Mouse (Mus musculus): ENCODE results near the gene Fanci. TPM values are rescaled to one million over a fixed set of nuclear protein-coding genes. Genes with fewer than 3 reads are reported as not detected.

The Fanci gene
- total RNA-seq, 1 experiment from 2014 or later = 3.0 TPM

DNA sequence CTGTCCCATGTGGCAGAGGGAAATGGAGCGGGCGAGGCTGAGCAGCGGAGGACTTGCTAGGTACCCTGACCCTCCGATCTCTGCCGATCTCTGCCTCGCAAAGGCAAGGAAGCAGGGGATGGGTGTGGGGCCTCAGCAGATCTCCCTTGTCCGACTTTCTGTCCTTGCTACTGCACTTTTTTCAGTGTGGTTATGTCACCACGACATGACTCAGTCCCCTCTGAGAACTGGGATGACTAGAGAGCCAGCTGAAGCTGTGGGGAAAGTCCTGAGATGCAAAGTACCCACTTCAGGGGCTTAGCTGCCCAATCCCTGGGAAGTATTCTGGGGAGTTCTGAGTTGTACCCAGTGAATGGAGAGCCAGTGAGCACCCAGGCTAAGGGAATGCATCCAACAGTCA, 4.6 kb upstream of the Fanci start:
- no peak for DNase-seq

DNA sequence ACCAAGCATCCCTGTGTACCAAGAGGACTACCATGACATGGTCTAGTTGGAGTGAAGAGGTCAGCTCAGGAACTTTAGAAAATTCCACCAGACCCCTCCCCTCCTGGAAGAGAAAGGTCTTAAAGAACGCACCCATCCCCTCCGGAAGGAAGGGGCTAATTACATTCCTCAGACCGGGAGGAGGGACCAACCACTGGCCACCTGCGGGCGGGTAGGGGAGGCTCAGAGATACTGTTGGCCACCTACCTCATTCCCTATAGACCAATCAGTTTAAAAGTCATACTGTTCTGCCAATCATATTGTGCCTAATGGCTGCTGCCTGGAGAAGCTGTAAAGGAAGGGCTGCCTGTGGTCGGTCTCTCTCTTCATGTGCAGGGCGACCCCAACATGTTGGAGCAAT, 3.7 kb upstream of the Fanci start:
- no peak for DNase-seq

GRCm38 (mm10) chr7:79388671-79389206, 3.0 kb upstream of the Fanci start:
- DNase-seq = no peak

GRCm38 (mm10) chr7:79390141-79390708, 1.5 kb upstream of the Fanci start:
- DNase-seq = no peak

DNA sequence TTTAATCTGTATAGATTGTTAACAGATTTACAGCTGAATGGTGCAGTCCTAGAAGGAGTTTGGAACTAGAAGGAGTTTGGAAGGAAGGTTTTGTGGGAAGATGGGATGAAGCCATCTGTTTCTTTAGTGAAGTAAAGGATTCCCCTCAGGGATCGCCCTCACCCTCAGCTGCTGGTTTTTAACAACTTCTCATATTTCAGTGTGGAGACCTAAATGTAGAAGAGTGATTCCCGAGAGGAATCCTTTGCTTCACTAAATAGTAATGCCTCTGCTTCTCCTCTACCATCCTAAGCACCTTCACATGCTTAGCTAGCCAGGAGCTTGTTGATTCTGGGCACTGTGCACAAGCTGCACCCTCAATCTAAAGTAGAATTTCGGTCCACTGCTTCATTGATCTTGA, 258 bp upstream of the Fanci start:
- DNase-seq = no peak

DNA sequence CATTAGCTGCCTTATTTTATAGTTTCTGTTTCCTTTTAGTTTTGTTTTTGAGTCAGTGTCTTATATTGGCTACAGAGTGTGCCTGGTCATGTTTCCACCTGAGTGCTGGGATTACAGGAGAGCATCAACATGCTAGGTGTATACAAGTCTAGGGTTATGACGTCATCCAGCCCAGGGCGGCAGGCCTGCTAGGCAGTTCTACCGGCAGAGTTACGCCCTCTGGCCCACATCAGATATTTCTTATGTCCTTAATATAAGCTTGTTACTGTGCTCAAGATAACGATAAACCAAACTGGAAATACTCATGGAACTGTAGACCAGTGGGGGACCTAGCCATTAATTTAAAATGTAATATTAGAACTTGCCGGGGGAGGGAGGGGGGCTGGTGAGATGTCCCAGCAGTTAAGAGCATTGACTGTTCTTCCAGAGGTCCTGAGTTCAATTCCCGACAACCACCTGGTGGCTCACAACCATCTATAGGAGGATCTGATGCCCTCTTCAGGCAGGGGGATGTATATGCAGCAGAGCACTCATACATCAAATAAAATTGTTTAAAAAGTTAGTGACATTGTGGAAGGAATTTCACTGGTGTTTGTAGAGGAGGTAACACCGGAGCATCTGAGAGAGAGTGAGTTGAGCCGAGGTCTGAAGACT, 1.3 kb downstream of the Fanci start:
- no peak for DNase-seq

DNA sequence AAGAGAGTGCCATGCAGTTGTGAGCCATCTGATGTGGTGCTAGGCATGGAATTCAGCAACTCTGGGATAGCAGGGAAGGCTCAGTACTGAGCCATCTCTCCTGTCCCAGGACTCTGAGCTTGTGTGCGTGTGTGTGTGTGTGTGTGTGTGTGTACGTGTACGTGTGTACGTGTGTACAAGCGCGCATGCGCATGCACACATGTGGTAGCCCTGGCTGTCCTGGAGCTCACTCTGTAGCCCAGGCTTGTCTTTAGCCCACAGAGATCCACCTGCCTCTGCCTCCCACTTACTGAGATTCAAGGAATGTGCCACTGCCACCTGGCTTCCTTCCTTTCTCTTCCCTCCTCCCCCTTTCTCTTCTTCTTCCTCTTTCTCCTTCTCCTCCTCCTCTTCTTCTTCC, 2.2 kb downstream of the Fanci start:
- DNase-seq = no peak

- no peak for DNase-seq
These were observed 2.9 kb downstream of the Fanci start for GRCm38 (mm10) chr7:79394666-79395065.

DNA sequence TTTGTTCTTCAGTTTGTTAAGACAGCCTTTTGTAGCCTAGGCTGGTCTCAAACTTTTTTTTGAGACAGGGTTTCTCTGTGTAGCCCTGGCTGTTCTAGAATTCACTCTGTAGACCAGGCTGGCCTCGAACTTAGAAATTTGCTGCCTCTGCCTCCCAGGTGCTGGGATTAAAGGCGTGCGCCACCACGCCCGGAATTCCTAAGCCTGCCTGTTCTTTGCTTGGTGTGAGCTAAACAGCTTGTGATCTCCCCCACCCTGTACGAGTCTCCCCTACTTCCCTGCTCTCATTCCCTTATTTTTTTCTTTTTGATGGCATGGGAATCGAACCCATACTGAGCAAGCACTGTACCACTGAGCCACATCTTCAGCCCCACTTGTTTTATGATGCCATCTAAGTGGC, 3.5 kb downstream of the Fanci start:
- DNase-seq = no peak

- no peak for DNase-seq
These were observed 5.8 kb downstream of the Fanci start for GRCm38 (mm10) chr7:79397446-79397963.

DNA sequence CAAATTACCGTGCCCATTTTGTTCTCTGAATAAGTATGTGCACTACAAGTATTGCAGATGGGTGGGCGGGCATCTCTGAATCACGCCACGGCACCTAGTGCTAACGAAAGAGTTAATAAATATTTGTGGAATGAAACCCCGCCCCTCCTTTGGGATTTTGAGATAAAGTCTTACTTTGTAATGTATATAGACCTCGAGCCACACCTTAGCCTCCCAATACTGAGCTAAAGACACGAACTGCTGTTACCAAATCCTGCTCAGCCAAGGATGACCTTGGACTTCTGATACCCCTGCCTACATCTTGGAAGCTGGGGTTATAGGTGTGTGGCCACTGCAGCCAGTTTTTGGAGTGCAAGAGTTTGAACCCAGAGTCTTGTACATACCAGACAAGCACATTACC, 6.7 kb downstream of the Fanci start:
- DNase-seq = no peak

DNA sequence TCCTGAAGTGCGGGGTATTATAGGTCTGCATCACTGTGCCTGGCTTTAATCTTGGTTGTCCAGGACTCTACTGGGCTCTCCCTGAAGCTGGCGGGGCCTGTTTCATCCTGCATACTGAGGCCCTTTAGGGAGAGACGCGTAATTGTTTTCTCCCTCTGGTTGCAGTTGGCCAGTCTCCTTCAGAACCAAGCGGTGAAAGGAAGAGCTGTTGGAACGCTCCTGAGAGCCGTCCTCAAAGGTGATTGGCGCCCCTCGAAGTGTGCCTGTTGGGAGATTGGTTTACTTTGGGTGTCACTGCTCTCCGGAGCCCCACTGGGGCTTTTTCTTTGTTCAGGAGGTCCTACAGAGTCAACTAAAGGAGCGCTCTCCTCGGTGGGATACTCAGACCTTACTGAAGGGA, 7.2 kb downstream of the Fanci start:
- DNase-seq = no peak

GRCm38 (mm10) chr7:79400296-79400695, 8.6 kb downstream of the Fanci start:
- DNase-seq = no peak

GRCm38 (mm10) chr7:79414449-79415375, 23.0 kb downstream of the Fanci start:
- DNase-seq = no peak

DNA sequence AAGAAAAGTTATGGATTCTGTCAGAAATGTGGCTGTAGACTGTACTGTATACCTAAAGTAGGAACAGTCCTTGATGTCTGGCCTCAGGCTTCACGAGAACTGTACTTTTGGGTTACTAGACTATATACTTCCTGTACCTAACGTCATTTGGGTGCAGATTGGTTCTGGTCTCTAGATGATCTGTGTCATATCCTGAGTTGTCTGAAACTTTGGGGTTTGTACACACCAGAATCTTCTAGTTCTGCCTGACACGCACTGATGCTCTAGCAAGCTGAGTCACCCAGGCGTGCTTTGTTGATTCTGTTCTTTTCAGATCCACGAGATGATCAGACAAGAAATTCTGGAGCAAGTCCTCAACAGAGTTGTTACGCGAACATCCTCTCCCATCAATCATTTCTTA, 28.2 kb downstream of the Fanci start:
- DNase-seq = no peak

- DNase-seq = no peak
These were observed 31.1 kb downstream of the Fanci start for GRCm38 (mm10) chr7:79422876-79423275.

GRCm38 (mm10) chr7:79425804-79426203, 34.1 kb downstream of the Fanci start:
- no peak for DNase-seq

DNA sequence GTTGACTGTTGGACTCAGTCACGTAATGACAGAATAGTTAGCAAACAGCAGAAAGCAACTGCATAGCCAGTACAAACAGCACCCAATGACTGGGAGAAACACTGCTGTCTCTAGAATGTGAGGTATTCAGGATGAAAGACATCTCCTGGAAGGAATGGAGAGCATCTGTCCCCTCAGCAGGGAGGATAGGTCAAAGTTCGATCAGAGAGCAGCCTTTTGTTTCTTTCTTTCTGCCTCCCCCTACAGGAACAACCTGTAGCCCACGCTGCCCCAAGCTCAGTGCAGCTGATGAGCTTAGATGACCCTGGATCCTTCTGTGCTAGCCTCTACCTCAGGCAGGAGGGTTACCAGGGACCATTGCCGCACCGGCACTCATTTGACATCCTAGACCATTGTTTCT, 36.5 kb downstream of the Fanci start:
- DNase-seq = no peak

- DNase-seq = no peak
These were observed 48.3 kb downstream of the Fanci start for GRCm38 (mm10) chr7:79440035-79440434.

- no peak for DNase-seq
These were observed 55.3 kb downstream of the Fanci start for GRCm38 (mm10) chr7:79447048-79447447.

GRCm38 (mm10) chr7:79447486-79447885, 55.8 kb downstream of the Fanci start:
- no peak for DNase-seq

DNA sequence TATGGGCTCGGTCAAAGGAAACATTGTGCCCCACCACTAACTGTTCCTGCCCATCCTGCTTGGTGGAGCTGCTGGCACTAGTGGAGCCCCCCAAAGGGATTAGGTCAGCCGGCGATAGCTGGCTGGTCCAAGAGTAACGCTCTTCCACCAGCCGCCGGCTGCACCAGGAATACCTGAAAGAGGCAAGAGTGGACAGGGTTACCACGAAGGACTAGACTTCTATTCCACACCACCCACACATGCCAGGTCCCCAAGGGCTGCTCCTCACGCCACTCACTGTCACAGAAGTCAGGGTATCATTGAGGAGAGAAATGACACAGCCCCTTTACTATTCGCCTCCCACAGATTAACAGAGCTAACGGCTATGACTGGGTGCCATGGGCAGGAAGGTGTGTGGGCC, 70.0 kb downstream of the Fanci start:
- DNase-seq = no peak
